Mouse (Mus musculus) mouse embryonic stem cell (cell line): ENCODE measurements around the gene Hoxa5.

ENCODE experiments used
- in situ Hi-C, 2 experiments: fragments of 300-500 bp; cut with MboI; formaldehyde crosslinking; loops; 1 replicate in 1 of 2; 3 replicates in 1 of 2; pipeline ENCODE4 v1.14.3; 2019 to 2020; ENCODE audit warnings: low sequenced_read_pairs in 2 of 2, low pct_unique_long_range_greater_than_20kb in 1 of 2, mixed read lengths in 1 of 2; ENCODE audit not compliant: unreplicated experiment in 1 of 2

The Hoxa5 gene

DNA sequence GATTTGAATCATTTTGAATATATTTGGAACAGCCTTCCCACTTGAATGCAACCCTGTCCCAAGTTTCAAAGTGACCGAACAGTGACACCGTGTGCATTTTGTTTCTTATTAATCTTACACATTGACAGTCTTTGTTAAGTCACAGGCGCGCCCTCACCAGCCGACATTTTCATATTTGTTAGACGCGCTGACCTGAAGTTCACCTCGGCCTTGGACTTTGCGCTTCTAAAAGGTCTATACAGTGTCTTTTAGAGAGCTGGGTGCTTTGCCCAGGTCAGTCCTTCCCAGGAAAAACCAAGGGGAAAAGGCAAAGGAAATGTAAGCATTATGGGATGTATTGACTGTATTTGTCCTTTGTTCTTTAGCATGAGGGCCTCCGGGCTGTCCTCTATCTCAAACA is 9.7 kb downstream of the Hoxa5 start:
- in situ Hi-C loops: no loop called here

DNA sequence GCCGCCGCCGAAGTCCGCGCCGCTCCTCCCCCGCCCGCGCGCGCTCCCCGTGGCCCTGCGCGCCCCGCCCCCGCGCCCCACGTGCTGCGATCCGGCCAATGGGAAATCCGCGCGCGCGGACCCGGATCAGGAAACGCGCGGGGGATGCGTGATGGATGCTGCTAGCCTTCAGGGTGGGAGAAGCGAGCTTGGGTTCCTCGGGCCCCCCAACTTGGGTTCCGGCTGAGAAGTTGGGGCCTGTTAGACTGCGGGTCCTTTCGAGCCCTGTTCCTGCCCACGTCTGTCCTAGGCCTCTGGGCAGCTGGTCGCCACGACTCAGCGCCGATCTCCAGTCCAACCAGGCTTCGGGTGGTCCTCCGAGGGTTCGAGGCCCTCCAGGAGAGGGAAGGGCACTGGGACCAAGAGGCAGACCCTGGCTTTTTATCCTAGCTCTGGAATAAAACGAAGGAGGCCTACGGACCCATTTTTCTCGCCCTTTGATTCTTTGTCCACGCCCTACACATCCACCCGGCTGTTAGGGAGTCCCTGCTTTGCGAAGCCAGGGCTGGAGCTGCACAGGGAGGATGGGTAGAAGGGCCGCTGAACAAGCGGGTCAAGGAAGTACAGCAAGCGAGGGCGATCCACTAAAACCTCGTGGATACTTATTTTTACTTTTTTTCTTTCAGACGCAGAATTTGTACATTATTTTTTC is 12.4 kb downstream of the Hoxa5 start:
- in situ Hi-C loops: no loop called here

DNA sequence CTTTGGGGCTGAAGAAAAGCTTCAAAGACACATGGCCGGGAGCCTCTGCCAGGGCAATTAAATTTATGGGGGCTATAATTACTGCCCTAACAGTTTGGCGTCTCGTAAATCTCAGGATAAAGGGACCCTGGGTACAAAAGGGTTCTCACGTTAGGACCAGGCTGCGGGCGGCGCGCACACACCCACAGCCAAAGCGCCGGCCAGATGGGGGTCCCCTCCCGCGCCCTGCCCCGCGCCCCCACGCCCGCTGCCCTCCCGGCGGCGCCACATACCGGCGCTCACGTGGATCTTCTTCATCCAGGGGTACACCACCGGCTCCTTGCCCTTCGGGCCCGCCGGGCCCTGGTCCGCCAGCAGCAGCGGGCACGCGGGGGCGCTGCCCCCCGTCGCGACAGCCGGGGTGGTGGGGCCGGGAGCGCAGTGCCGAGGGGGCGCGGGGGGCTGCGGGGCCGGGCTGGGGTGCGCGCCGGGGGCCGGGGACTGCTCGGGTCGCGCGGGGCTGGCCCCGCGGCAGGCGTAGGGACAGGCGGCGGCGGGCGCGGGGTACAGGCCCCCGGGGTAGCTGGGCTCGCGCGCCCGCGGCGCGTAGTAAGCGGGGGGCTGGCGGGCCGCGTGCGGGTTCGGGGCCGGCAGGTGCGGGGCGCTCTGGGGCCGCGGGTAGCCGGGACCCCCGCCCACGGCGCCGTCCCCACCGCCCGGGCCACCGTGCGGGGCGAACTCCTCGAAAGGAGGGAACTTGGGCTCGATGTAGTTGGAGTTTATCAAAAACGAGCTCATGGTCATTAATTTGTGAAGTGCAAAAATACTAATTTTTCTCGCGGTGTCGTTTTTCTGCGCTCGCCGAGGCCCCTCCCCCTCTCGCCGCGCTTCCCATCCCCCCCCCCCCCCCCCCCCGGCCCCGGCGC is 13.2 kb downstream of the Hoxa5 start, which contains the start of gene Hoxa4:
Gene Hoxa4 (minus strand): TSS at position 848 of the 905 bp plus-strand sequence.
- in situ Hi-C loops: no loop called here

DNA sequence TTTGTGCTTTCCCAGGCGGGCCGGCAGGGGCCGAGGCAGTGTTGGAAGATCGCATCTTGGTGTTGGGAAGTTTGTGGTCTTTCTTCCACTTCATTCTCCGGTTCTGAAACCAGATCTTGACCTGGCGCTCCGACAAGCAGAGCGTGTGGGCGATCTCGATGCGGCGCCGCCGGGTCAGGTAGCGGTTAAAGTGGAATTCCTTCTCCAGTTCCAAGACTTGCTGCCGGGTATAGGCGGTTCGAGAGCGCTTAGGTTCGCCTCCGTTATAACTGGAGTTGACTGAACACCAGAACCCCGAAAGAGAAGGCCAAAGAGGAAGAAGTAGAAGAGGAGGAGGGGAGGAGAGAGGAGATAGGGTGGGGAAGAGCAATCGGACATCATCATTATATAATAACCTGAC is 14.0 kb downstream of the Hoxa5 start:
- in situ Hi-C loops: no loop called here

DNA sequence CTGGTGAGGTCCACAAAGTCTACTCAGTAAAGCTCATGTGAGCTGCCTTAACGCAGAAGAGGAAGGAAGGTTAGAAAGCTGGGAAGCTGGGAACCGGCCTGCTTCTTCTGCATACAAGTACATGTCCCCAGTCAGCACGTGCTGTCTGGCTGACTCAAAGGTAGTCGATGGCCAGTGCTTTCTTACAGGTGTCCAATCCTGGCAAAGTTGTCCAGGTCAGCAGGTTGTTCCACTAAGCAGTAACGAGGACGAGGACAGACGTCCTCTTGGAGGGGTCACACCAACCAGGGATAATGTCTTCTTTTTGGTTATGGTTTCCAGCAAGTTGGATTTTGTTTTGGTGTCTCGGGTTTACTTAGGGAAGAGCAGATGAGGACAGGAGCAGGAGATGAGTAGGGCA is 14.5 kb downstream of the Hoxa5 start:
- in situ Hi-C loops: no loop called here

- in situ Hi-C loops: no loop called here
Measured at GRCm38 (mm10) chr6:52189172-52189591, 15.2 kb downstream of the Hoxa5 start.

GRCm38 (mm10) chr6:52186500-52186899 is 17.9 kb downstream of the Hoxa5 start:
- in situ Hi-C loops: no loop called here

- in situ Hi-C loops: no loop called here
Measured at GRCm38 (mm10) chr6:52185834-52186233, 18.6 kb downstream of the Hoxa5 start.

GRCm38 (mm10) chr6:52185222-52185621 is 19.2 kb downstream of the Hoxa5 start:
- in situ Hi-C loops: no loop called here

DNA sequence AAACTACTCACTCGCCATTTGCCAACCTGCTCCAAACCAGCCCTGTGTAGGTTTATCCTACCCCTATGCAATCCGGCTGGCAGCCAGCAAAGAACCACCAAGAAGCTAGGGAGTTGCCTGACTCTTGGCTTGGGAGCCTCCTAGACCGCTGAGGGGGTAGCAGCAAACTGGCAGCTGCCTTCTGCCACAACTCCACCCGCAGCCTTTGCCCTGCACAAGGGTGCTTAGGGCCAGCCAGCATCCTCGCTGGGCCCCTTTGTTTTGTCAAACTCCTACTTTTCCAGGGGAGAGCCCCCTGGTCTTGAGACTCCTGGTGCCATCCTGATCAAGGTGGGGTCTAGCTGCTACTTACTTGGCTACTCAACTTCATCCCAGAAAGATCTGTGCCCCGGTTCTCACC is 19.7 kb downstream of the Hoxa5 start:
- in situ Hi-C loops: no loop called here

DNA sequence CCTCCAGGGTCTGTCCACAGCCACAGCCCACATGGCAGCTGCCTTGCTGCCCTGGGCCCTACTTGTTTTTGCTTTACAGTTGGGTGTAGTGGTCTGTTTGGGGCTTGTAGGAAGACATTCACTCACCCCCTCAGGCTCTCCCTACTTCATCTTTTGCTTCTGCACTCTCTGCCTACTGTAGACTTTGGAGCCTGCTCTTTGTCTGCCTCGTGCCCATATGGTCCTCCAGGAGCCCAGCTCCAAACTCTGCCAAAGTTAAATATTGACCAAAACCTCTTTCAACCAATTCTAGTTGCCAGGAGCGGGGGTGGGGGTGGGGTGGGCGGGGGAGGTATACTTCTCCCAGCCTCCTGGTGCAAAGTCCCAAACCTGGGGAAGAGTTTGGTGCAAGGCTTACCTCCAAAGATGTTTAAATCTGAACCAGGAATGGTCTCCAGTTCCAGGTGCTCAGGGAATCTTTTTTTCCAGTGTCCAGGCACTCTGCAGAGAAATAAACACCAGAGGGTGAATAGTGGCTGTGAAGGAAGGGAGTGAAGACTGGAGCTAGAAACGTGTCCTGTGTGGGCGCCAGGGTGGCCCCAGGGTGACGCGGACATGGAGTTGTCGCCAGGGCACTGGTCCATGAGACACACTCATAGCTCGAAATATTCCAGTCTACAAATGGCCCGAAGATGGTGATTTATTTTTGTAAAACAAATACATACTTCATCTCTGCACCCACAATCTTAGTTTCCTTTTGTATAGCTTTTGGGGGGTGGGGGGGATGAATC is 20.9 kb downstream of the Hoxa5 start:
- in situ Hi-C loops: no loop called here

DNA sequence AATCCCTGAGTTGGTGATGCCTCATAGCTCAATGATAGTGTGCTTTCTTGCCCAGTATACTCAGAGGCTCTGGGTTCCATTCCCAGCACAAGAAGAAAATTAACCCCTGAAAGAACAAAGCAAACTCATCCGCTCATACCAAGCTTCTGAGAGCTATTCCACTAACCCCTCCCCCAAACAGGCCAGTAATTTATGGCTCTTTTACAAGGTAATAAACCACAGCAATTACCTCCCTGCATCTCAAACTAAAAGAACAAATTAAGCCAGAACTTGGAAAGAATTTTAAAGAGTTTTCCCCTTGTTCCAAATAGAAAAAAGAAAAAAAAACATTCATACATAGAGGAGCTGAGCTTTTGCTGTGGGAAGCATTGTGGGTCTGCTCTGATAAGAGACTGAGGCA is 21.6 kb downstream of the Hoxa5 start:
- in situ Hi-C loops: no loop called here

DNA sequence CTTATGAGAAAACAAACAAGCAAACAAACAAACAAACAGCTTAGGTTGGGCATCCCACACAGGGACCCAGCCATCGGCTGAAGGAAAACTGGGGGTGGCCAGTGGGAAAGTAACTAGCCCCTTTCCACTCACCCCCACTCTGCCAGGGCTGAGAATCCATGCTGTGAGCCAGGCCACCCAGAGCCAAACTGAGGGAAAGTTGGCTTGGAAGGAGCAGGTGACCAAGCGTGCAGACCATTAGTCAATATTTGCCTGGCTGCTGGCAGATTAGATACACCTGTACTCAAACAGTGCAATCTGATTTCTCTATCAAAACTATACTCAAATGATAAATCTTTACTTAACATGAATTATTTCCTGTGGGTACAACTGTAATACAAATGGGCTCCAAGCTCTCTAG is 22.4 kb downstream of the Hoxa5 start:
- in situ Hi-C loops: no loop called here

DNA sequence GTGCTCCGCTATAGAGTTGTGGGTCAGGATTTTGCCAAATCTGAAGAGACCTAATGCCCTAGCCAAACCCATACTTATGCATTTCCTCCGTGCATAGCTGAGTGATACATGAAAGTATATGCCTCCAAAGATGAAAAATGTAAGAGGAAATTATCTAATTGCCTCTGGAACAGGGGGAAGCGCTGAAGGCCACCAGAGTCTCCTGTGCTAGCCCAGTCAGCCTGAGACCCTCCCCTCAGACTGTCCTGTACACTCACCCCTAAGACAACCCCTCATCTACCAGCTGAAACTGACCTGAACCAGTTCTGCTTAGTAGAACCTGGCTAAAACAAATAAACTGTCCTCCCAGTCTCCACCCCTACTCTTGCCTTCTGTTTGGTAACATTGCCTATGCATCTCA is 23.7 kb downstream of the Hoxa5 start:
- in situ Hi-C loops: no loop called here

DNA sequence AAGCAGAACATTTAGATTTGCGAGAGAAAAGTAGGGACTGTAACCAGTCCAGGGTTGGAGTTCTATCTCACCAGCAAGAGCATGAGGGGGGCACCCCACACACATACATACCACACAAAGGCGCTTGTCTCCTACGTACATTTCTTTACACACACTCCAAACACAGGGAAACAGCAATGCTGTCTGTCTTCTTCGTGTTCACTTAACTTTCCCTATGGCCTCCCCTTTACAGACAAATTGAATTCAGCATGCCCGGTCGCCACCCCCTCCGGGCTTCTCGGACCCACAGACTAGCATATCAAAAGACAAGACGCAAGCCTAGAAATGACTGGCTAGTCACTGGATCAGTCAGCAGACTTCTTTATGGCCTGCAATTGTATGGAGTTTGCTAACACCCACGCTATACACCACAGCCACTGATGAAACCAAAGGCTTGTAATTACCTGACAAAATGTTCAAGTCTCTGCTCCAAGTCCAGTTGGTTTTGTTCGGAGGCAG is 24.1 kb downstream of the Hoxa5 start:
- in situ Hi-C loops: no loop called here

DNA sequence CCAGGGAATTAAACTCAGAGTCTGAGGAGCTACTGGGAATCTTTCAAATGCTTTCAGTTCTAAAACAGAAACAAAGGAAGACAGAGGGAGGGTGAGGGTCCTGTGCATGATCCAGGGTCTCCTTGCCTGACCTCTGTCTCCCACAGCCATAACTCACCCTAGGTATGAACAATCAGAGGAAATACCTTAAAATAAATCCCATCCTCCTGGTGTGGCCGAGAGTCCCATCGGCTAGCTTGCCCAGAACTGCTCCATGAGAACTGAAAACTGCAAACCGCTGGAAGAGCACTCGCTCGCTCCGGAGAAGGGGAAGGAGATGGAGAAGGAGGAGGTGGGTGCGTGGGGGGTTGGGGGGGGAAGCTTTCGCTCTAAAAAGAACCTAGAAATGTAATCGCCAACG is 24.7 kb downstream of the Hoxa5 start:
- in situ Hi-C loops: no loop called here

GRCm38 (mm10) chr6:52178918-52179665 is 25.3 kb downstream of the Hoxa5 start:
- in situ Hi-C loops: no loop called here

DNA sequence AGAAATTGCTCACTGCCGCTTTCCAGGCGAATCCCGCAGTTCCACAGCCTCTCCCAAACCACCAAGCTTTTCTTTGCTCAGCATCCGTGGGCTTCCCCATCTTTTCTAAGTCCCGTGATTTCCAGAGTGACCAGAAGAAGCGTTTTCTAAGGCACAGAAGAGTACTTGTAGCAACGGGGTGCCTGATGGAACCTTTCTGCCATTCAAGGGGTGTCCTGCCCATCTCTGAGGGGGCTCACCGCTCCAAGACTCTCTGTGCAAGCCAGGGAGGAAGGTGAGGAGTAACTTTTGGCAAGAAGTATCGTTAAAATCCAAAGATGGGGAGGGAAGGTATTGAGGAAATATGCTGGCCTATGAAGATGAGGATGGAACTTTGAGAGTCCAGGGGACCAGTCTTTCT is 26.6 kb downstream of the Hoxa5 start:
- in situ Hi-C loops: no loop called here
